Mouse (Mus musculus) forebrain, embryonic 10.5 days (tissue): ENCODE results near the gene Rap1gap2. TPM values are rescaled to one million over a fixed set of nuclear protein-coding genes. Genes with fewer than 3 reads are reported as not detected.
A peak's percentile ranks its signal among the peaks of the same experiment; 100 is the strongest.
"Not testable (repeated sequence)": the region's sequence is repeated elsewhere in the genome, so short reads cannot be mapped to it uniquely, and the experiment has no call there.

Source experiments
- DNase-seq: peaks from one replicate; pipeline ENCODE4 v3.0.0-alpha.2; 2017; ENCODE audit warnings: low spot score; ENCODE audit errors: extremely low spot score
- H3K27ac ChIP-seq: fragments of 300-500 bp; sonication (generic); 2 replicates; pipeline ENCODE4 v1.5.1; 2016; ENCODE audit warnings: mild to moderate bottlenecking
- H3K27me3 ChIP-seq: fragments of 300-500 bp; sonication (generic); 2 replicates; pipeline ENCODE4 v1.6.1; 2016; ENCODE audit warnings: mild to moderate bottlenecking; ENCODE audit not compliant: poor library complexity, severe bottlenecking
- H3K36me3 ChIP-seq: fragments of 300-500 bp; sonication (generic); replicated peaks from 2 replicates; pipeline ENCODE4 v1.6.1; 2016; ENCODE audit warnings: mild to moderate bottlenecking, moderate library complexity
- H3K4me1 ChIP-seq: fragments of 300-500 bp; sonication (generic); 2 replicates; pipeline ENCODE4 v1.6.1; 2016
- H3K4me3 ChIP-seq: fragments of 300-500 bp; sonication (generic); 2 replicates; pipeline ENCODE4 v1.5.1; 2016; ENCODE audit warnings: mild to moderate bottlenecking, moderate library complexity
- H3K9me3 ChIP-seq: fragments of 300-500 bp; sonication (generic); 2 replicates; pipeline ENCODE4 v1.6.1; 2016; ENCODE audit warnings: mild to moderate bottlenecking, moderate library complexity
- WGBS: fragments of 180-500 bp; shearing (Covaris S2); methylation state at CpG from one replicate; pipeline ENCODE4 v1.1.7; 2016; 5-methylcytosine and 5-hydroxymethylcytosine counted together
- polyA plus RNA-seq: library from polyadenylated mRNA; unstranded; fragments of >200 nt; fragmentation: Nextera tagmentation; extraction: Ambion mirVana; gene quantifications from 2 replicates; pipeline ENCODE4 v1.2.1, GENCODE M21; 2016

Gene Rap1gap2
- polyA plus RNA-seq, 1 experiment from 2014 or later, result 0.66 TPM

GRCm38 (mm10) chr11:74583824-74584349 is 26.8 kb downstream of the Rap1gap2 start:
- Histone ChIP-seq H3K9me3 (no peaks in the 10 kb centered on the region), H3K4me3 (no peak overlapping the region), H3K36me3 (no peaks in the 10 kb centered on the region), H3K27me3 (peaks cover 31% of the 10 kb centered on the region), H3K27ac (no peak overlapping the region), H3K4me1 (no peaks in the 10 kb centered on the region)
- DNase-seq, result no peak
- WGBS, result 79% methylated on average over 7 of the region's 7 CpGs

GRCm38 (mm10) chr11:74582464-74582863 is 28.3 kb downstream of the Rap1gap2 start:
- Histone ChIP-seq H3K9me3 (no peaks in the 10 kb centered on the region), H3K36me3 (no peaks in the 10 kb centered on the region), H3K27ac (no peak overlapping the region), H3K4me3 (no peak overlapping the region), H3K27me3 (peaks cover 16% of the 10 kb centered on the region), H3K4me1 (no peaks in the 10 kb centered on the region)
- DNase-seq, result no peak
- WGBS, result 84% methylated on average over 3 of the region's 3 CpGs

- H3K27me3 ChIP-seq, H3K27ac ChIP-seq, H3K4me3 ChIP-seq, DNase-seq, H3K36me3 ChIP-seq, H3K9me3 ChIP-seq, H3K4me1 ChIP-seq: not testable (repeated sequence)
- 61% methylated on average over 4 of the region's 4 CpGs for WGBS
These were observed 29.4 kb downstream of the Rap1gap2 start for GRCm38 (mm10) chr11:74581333-74581732.

- WGBS, result 81% methylated on average over 3 of the region's 3 CpGs
- no peaks in the 10 kb centered on the region for H3K9me3 ChIP-seq
- no peak overlapping the region for H3K27ac ChIP-seq
- peaks cover 13% of the 10 kb centered on the region for H3K4me1 ChIP-seq
- no peaks in the 10 kb centered on the region for H3K27me3 ChIP-seq
- H3K4me3 ChIP-seq, result no peak overlapping the region
- no peak for DNase-seq
- H3K36me3 ChIP-seq, result no peaks in the 10 kb centered on the region
These were observed 33.6 kb downstream of the Rap1gap2 start for GRCm38 (mm10) chr11:74577068-74577467.

GRCm38 (mm10) chr11:74575940-74576339 is 34.8 kb downstream of the Rap1gap2 start:
- 0 out of 2 replicates have a peak overlapping the region, but pooled peaks have one; percentile 12 for H3K27ac ChIP-seq
- no peaks in the 10 kb centered on the region for H3K36me3 ChIP-seq
- peaks cover 13% of the 10 kb centered on the region for H3K4me1 ChIP-seq
- no peaks in the 10 kb centered on the region for H3K9me3 ChIP-seq
- no peaks in the 10 kb centered on the region for H3K27me3 ChIP-seq
- no peak overlapping the region for H3K4me3 ChIP-seq
- WGBS, result 91% methylated on average over 3 of the region's 3 CpGs
- no peak for DNase-seq

GRCm38 (mm10) chr11:74574768-74575434 is 35.8 kb downstream of the Rap1gap2 start:
- peaks cover 13% of the 10 kb centered on the region for H3K4me1 ChIP-seq
- no peak overlapping the region for H3K27ac ChIP-seq
- no peak for DNase-seq
- WGBS, result 86% methylated on average over 4 of the region's 4 CpGs
- H3K36me3 ChIP-seq, result no peaks in the 10 kb centered on the region
- no peak overlapping the region for H3K4me3 ChIP-seq
- H3K9me3 ChIP-seq, result no peaks in the 10 kb centered on the region
- no peaks in the 10 kb centered on the region for H3K27me3 ChIP-seq

- no peak overlapping the region for H3K27ac ChIP-seq
- peaks cover 13% of the 10 kb centered on the region for H3K4me1 ChIP-seq
- H3K36me3 ChIP-seq, result no peaks in the 10 kb centered on the region
- no peaks in the 10 kb centered on the region for H3K9me3 ChIP-seq
- H3K27me3 ChIP-seq, result no peaks in the 10 kb centered on the region
- 73% methylated on average over 6 of the region's 6 CpGs for WGBS
- H3K4me3 ChIP-seq, result no peak overlapping the region
- no peak for DNase-seq
These were observed 38.2 kb downstream of the Rap1gap2 start for GRCm38 (mm10) chr11:74572459-74573061.

GRCm38 (mm10) chr11:74569735-74570134 is 41.0 kb downstream of the Rap1gap2 start:
- Histone ChIP-seq H3K27me3 (no peaks in the 10 kb centered on the region), H3K4me3 (no peak overlapping the region), H3K9me3 (no peaks in the 10 kb centered on the region), H3K27ac (no peak overlapping the region), H3K36me3 (no peaks in the 10 kb centered on the region), H3K4me1 (peaks cover 7% of the 10 kb centered on the region; the same call in 1 of the 2 replicates)
- 79% methylated on average over 6 of the region's 6 CpGs for WGBS
- DNase-seq, result no peak

- 93% methylated on average over 5 of the region's 5 CpGs for WGBS
- no peaks in the 10 kb centered on the region for H3K27me3 ChIP-seq
- H3K9me3 ChIP-seq, result no peaks in the 10 kb centered on the region
- no peaks in the 10 kb centered on the region for H3K36me3 ChIP-seq
- no peak overlapping the region for H3K27ac ChIP-seq
- no peak overlapping the region for H3K4me3 ChIP-seq
- H3K4me1 ChIP-seq, result peaks cover 1% of the 10 kb centered on the region; the same call in 1 of the 2 replicates
- no peak for DNase-seq
These were observed 42.3 kb downstream of the Rap1gap2 start for GRCm38 (mm10) chr11:74568463-74568862.

GRCm38 (mm10) chr11:74568004-74568403 is 42.7 kb downstream of the Rap1gap2 start:
- Histone ChIP-seq H3K36me3 (no peaks in the 10 kb centered on the region), H3K9me3 (no peaks in the 10 kb centered on the region), H3K4me1 (no peaks in the 10 kb centered on the region), H3K27ac (no peak overlapping the region), H3K4me3 (no peak overlapping the region), H3K27me3 (no peaks in the 10 kb centered on the region)
- DNase-seq, result no peak
- 86% methylated on average over 3 of the region's 3 CpGs for WGBS

- Histone ChIP-seq H3K4me3 (no peak overlapping the region), H3K4me1 (no peaks in the 10 kb centered on the region), H3K27ac (no peak overlapping the region), H3K9me3 (no peaks in the 10 kb centered on the region), H3K36me3 (no peaks in the 10 kb centered on the region), H3K27me3 (no peaks in the 10 kb centered on the region)
- WGBS, result 89% methylated on average over 4 of the region's 4 CpGs
- no peak for DNase-seq
These were observed 44.3 kb downstream of the Rap1gap2 start for GRCm38 (mm10) chr11:74566326-74566874.

- no peak overlapping the region for H3K27ac ChIP-seq
- H3K27me3 ChIP-seq, result no peaks in the 10 kb centered on the region; the same call in 1 of the 2 replicates
- WGBS, result 86% methylated on average over 4 of the region's 4 CpGs
- no peaks in the 10 kb centered on the region for H3K36me3 ChIP-seq
- H3K4me3 ChIP-seq, result no peak overlapping the region
- peaks cover 17% of the 10 kb centered on the region for H3K4me1 ChIP-seq
- no peaks in the 10 kb centered on the region for H3K9me3 ChIP-seq
- no peak for DNase-seq
These were observed 49.3 kb downstream of the Rap1gap2 start for GRCm38 (mm10) chr11:74561392-74561791.

- no peak for DNase-seq
- peaks cover 24% of the 10 kb centered on the region for H3K4me1 ChIP-seq
- no peak overlapping the region for H3K4me3 ChIP-seq
- H3K27me3 ChIP-seq, result no peaks in the 10 kb centered on the region; the same call in 1 of the 2 replicates
- no peaks in the 10 kb centered on the region for H3K36me3 ChIP-seq
- no peaks in the 10 kb centered on the region for H3K9me3 ChIP-seq
- 90% methylated on average over 9 of the region's 9 CpGs for WGBS
- no peak overlapping the region for H3K27ac ChIP-seq
These were observed 50.0 kb downstream of the Rap1gap2 start for GRCm38 (mm10) chr11:74560600-74561227.
